Mouse (Mus musculus) duodenum, adult 2 months (tissue): ENCODE data around the gene Dgke. TPM values are rescaled to one million over a fixed set of nuclear protein-coding genes. Genes with fewer than 3 reads are reported as not detected.

Experiments used
- polyA plus RNA-seq: library from polyadenylated mRNA; depleted of rRNA; stranded (reverse); fragments of >200 nt; gene quantifications from 2 replicates; pipeline ENCODE4 v1.2.3, GENCODE M21; 2012; ENCODE audit warnings: low replicate concordance; rRNA removed

Dgke gene
- 1.0 and 2.2 TPM in 2 replicates for polyA plus RNA-seq

GRCm38 (mm10) chr11:89066750-89067149, at the start of gene Dgke:
Gene Dgke (minus strand): TSS chr11:89066850.

GRCm38 (mm10) chr11:89073541-89073940, 6.9 kb upstream of the Dgke start, which contains the start of gene Gm525:
Gene Gm525 (plus strand): TSS chr11:89073841.

GRCm38 (mm10) chr11:88998974-88999722, 67.5 kb downstream of the Dgke start, which contains the start of gene Trim25:
Gene Trim25 (plus strand): TSS chr11:88999376.

Other genes starting within 250 kb of the Dgke start
- gene Akap1, start 202.3 kb downstream of the Dgke start, polyA plus RNA-seq = 21.7 and 31.1 TPM in 2 replicates
- gene Scpep1, start 111.4 kb downstream of the Dgke start, polyA plus RNA-seq = 19.3 and 21.3 TPM in 2 replicates
- gene Elobl, start 99.9 kb downstream of the Dgke start, polyA plus RNA-seq = 0.49 TPM in 1 of 2 replicates, not detected in the other
- 1.2 and 2.3 TPM in 2 replicates for gene Coil, start 96.6 kb downstream of the Dgke start, polyA plus RNA-seq
- gene Trim25, start 67.5 kb downstream of the Dgke start, polyA plus RNA-seq = 47.8 and 53.9 TPM in 2 replicates
- gene Gm525, start 7.0 kb upstream of the Dgke start, polyA plus RNA-seq = 0.60 TPM in 1 of 2 replicates, not detected in the other
- 1.8 and 5.5 TPM in 2 replicates for gene Nog, start 235.5 kb upstream of the Dgke start, polyA plus RNA-seq